Mouse (Mus musculus) lung, postnatal 25 days (tissue): ENCODE data around the gene Clspn.

Experiments
- DNase-seq: peaks from one replicate; pipeline ENCODE4 v3.0.0; 2022; ENCODE audit warnings: low spot score

The Clspn gene

GRCm38 (mm10) chr4:126637446-126637845 is 80.7 kb downstream of the Clspn start:
- no peak for DNase-seq

- no peak for DNase-seq
Observed at GRCm38 (mm10) chr4:126639339-126639738, 82.6 kb downstream of the Clspn start.

- no peak for DNase-seq
Observed at GRCm38 (mm10) chr4:126641901-126642300, 85.2 kb downstream of the Clspn start.
